Mouse (Mus musculus) forebrain, embryonic 12.5 days (tissue): ENCODE data around the gene St3gal5. TPM values are rescaled to one million over a fixed set of nuclear protein-coding genes. Genes with fewer than 3 reads are reported as not detected.

Experiments
- ATAC-seq: fragments of 200-750 bp; cut with Nextera tagmentation; 2 replicates; pipeline ENCODE4 v1.8.0; 2017; ENCODE audit warnings: moderate TSS enrichment; ENCODE audit not compliant: low FRiP score
- H3K27ac ChIP-seq: fragments of 300-500 bp; sonication (generic); 2 replicates; pipeline ENCODE4 v1.5.1; 2016; ENCODE audit warnings: mild to moderate bottlenecking
- H3K27me3 ChIP-seq: fragments of 300-500 bp; sonication (generic); 2 replicates; pipeline ENCODE4 v1.6.1; 2016; ENCODE audit warnings: mild to moderate bottlenecking
- H3K36me3 ChIP-seq: fragments of 300-500 bp; sonication (generic); replicated peaks from 2 replicates; pipeline ENCODE4 v1.6.1; 2016; ENCODE audit warnings: mild to moderate bottlenecking
- H3K4me1 ChIP-seq: fragments of 300-500 bp; sonication (generic); 2 replicates; pipeline ENCODE4 v1.6.1; 2016
- H3K4me2 ChIP-seq: fragments of 300-500 bp; sonication (generic); 2 replicates; pipeline ENCODE4 v1.6.1; 2016; ENCODE audit warnings: mild to moderate bottlenecking, moderate library complexity
- H3K4me3 ChIP-seq: fragments of 300-500 bp; sonication (generic); replicated peaks from 2 replicates; pipeline ENCODE4 v1.5.1; 2016; ENCODE audit warnings: mild to moderate bottlenecking
- H3K9ac ChIP-seq: fragments of 300-500 bp; sonication (generic); 2 replicates; pipeline ENCODE4 v1.6.1; 2016; ENCODE audit warnings: mild to moderate bottlenecking
- H3K9me3 ChIP-seq: fragments of 300-500 bp; sonication (generic); 2 replicates; pipeline ENCODE4 v1.6.1; 2016
- WGBS: fragments of 180-500 bp; shearing (Covaris S2); methylation state at CpG from one replicate; pipeline ENCODE4 v1.1.7; 2016; 5-methylcytosine and 5-hydroxymethylcytosine counted together
- polyA plus RNA-seq: library from polyadenylated mRNA; unstranded; fragments of >200 nt; fragmentation: Nextera tagmentation; extraction: Ambion mirVana; gene quantifications from 2 replicates; pipeline ENCODE4 v1.2.1, GENCODE M21; 2016

St3gal5 gene
- polyA plus RNA-seq, 1 experiment from 2014 or later = 37.1 TPM

DNA sequence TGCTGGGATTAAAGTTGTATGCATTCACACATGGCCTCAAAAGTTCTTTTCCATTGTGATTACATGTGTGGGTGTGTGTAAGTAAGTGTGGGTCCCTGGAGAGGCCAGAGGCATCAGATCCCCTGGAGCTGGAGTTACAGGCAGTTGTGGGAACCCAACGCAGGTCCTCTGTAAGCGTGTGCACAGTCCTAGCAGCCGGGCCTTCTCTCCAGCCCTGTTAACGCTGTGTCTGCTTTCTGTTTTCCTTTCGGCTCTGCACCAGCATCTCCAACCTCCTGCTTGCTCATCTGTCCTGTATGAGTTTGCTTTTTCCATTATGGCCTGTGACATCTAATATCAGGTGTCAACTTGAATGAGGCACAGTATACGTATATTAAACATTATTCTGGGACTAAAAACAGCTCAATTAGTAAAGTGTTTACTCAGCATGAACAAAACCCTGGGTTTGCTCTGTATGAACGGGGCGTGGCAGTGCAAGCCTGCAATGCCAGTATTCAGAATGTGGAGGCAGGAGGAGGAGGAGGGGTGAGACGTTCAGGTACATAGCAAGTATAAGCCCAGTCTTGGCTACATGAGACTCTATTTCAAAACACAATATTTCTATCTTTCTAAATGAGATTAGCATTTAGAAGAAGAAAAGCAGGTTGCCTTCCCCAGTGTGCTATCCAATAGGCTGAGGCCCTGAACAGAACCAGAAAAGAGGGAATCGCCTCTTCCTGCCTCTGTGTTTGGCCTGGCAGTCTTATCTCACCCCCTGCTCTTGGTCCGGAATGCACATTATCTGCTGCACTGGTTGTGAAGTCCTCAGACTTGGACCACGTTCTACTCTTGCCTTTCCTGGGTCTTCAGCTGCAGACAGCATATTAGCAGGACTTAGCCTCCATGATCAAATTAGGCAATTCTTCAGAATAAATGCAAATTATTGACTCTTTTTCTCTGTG, 82.4 kb downstream of the St3gal5 start:
- no peaks in the 10 kb centered on the region for H3K36me3 ChIP-seq
- no peak overlapping the region for H3K9ac ChIP-seq
- no peaks in the 10 kb centered on the region for H3K9me3 ChIP-seq
- H3K4me3 ChIP-seq = no peak overlapping the region
- ATAC-seq = no peak
- no peak overlapping the region for H3K27ac ChIP-seq
- H3K27me3 ChIP-seq = peaks cover 16% of the 10 kb centered on the region
- H3K4me2 ChIP-seq = no peak overlapping the region
- WGBS = 82% methylated on average over 12 of the region's 12 CpGs
- H3K4me1 ChIP-seq = peaks cover 9% of the 10 kb centered on the region; the same call in 1 of the 2 replicates

DNA sequence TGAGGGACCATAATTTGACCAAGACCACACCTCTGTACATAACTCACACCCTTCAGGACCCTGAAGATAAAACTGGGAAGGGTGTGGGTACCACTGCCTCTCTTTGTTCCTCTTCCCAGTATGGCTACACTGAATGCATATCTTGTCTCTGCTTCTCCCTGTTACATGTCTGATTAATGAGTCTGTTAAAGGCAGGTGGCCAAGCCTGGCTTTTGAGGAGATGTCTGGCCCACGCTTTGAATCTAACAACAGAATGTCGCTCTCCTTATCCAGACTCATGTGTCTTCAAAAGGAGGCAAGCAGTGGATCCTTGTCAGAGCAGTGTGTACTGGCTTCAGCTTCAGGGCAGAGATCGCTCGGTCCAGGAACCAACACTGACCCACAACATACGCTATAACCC, 87.2 kb downstream of the St3gal5 start:
- ATAC-seq = no peak
- Histone ChIP-seq H3K4me3 (no peak overlapping the region), H3K27ac (no peak overlapping the region), H3K4me1 (peaks cover 10% of the 10 kb centered on the region), H3K36me3 (no peaks in the 10 kb centered on the region), H3K9me3 (no peaks in the 10 kb centered on the region), H3K9ac (no peak overlapping the region), H3K27me3 (peaks cover 44% of the 10 kb centered on the region), H3K4me2 (no peak overlapping the region)
- 85% methylated on average over 5 of the region's 5 CpGs for WGBS

DNA sequence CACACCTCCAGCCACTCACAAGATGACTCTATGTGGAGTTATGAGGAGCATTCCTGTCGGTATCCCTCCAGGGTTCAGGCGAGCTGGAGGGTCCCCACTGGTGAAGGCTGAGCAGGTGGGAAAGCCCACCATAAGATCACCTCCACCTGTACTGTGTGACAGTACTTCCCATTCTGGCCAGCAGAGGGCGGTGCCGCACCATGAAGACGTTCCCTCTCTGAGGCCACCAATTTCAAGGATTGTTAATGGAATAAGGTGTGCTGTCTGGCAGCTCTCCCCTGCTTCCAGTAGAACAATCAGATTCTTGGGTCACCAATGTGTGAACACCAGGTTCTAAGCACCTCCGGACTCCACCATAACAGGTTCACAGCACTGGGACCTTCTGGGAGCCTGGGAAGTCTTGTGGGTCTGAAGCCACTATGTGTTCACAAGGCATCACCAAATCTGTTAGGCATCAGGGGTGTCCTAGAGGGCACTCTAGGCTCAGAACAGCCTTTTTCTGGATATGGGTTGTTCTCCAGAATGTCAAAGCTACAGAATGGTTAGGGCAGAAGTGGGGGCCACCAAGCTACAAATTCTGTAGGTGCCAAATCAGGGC, 88.6 kb downstream of the St3gal5 start:
- Histone ChIP-seq H3K4me2 (no peak overlapping the region), H3K27ac (no peak overlapping the region), H3K9ac (no peak overlapping the region), H3K4me1 (peaks cover 11% of the 10 kb centered on the region), H3K36me3 (no peaks in the 10 kb centered on the region), H3K9me3 (no peaks in the 10 kb centered on the region), H3K27me3 (peaks cover 54% of the 10 kb centered on the region), H3K4me3 (no peak overlapping the region)
- peak; percentile 80 for ATAC-seq
- 6% methylated on average over 6 of the region's 6 CpGs for WGBS

DNA sequence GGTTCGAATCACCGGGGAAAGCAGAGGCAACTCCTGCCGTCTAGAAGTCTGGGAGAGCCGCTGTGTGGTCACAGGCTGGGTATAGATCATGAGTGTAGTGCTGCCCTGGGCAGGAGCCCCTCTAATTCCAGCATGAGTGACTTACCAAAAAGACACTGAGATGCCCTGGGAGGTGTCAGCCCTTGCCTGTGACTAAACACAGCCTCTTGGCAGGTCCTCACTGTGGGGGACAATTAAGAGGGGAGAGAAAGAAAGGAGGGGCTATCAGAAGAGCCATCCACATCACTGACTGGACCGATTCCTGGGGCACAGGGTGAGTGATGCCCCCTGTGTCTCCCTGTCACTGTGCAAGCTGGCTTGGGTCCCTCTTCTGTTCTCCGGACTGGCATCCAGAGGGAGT, 89.4 kb downstream of the St3gal5 start:
- H3K4me1 ChIP-seq = peaks cover 11% of the 10 kb centered on the region
- no peak overlapping the region for H3K9ac ChIP-seq
- no peak for ATAC-seq
- H3K36me3 ChIP-seq = no peaks in the 10 kb centered on the region
- no peak overlapping the region for H3K27ac ChIP-seq
- H3K4me3 ChIP-seq = no peak overlapping the region
- H3K9me3 ChIP-seq = no peaks in the 10 kb centered on the region
- H3K27me3 ChIP-seq = peaks cover 59% of the 10 kb centered on the region
- 85% methylated on average over 6 of the region's 6 CpGs for WGBS
- no peak overlapping the region for H3K4me2 ChIP-seq

DNA sequence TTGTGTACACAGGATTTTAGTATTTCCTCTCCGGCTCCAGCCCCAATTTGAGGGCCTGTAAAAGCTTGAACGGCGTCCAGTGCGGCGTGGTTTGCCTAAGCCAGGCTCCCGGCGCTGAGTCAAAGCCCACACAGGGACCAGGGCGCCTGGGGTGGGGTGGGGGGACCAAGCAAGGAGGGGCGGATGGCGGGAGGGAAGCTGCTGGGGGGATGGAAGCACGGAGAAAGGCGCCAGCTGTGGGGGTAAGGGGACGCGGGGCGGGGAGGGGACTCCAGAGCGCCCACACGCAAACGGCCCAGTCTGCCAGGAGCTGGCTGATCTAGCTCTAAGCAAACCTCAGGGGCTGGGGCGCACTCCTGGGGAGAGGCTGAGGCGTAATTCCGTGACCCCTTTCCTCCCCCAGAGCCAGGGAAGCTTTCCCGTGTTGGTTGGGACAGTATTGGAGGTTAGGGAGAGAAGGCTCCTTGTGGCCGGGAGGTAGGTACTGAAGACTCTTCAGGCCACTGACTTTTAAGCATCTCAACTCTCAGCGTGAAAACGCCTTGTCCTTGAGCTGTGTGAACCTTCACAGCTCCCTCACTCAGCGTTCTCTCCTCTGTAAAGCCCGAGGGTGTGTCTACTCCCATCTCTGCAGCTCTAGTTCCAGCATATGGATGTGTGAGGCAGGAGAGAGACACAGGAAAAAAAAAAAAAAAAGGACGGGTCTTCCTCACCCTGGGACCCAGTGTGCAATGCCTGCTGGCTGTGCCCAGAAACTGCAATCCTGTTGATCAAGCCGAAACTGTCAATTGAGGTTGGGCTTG, 91.9 kb downstream of the St3gal5 start:
- Histone ChIP-seq H3K4me2 (peak overlapping the region; percentile 59), H3K4me3 (peak overlapping the region; percentile 26), H3K9me3 (no peaks in the 10 kb centered on the region), H3K9ac (peak overlapping the region; percentile 56), H3K36me3 (no peaks in the 10 kb centered on the region), H3K27ac (peak overlapping the region; percentile 47; the same call in 1 of the 2 replicates), H3K27me3 (peaks cover 58% of the 10 kb centered on the region), H3K4me1 (peaks cover 11% of the 10 kb centered on the region)
- ATAC-seq = peak; percentile 24; the same call in 1 of the 2 replicates
- 4% methylated on average over 28 of the region's 29 CpGs for WGBS

DNA sequence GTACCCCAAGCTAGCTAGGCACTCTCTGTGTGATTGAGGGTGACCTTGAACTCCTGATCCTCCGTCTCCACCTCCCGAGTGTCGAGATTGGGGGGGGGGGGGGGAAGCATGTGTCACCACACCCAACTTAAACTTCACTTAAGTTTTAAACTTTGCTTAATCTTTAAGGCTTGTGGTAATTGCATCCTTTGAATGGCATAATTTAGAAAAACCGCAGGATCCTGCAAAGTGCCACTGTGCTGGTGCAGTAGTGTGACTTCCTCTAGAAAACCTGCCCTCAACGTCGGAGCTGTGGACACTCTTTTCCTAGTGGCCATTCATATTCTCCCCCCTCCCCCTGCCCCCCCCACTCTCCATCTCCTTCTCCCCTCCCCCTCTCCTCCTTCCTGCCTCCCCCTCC, 92.7 kb downstream of the St3gal5 start:
- Histone ChIP-seq H3K4me2 (no peak overlapping the region), H3K9me3 (no peaks in the 10 kb centered on the region), H3K36me3 (no peaks in the 10 kb centered on the region), H3K4me3 (no peak overlapping the region), H3K27me3 (peaks cover 49% of the 10 kb centered on the region), H3K27ac (no peak overlapping the region), H3K4me1 (peaks cover 11% of the 10 kb centered on the region), H3K9ac (no peak overlapping the region)
- 37% methylated on average over 6 of the region's 6 CpGs for WGBS
- no peak for ATAC-seq

DNA sequence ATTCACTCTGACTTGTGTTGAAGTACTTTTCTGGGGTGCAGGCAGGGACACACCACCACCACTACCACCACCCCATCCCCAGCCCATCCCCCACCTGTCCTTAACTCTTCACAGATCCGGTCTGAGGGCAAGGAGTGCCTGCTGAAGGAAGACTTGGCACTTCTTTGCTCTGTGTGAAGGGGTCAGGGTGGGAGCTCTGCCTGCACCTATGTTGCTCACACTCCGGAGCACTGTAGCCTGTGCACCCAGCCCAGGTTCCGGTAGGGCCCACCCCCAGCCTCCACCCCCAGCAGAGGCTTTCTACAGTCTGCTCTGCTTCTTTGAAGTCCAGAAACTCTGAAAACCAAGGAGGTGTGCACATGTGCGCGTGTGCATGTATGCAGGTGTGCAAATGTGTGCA, 93.2 kb downstream of the St3gal5 start:
- Histone ChIP-seq H3K9ac (no peak overlapping the region), H3K4me1 (peaks cover 11% of the 10 kb centered on the region), H3K36me3 (no peaks in the 10 kb centered on the region), H3K4me3 (no peak overlapping the region), H3K27ac (no peak overlapping the region), H3K27me3 (peaks cover 48% of the 10 kb centered on the region), H3K9me3 (no peaks in the 10 kb centered on the region), H3K4me2 (no peak overlapping the region)
- ATAC-seq = no peak
- 66% methylated on average over 5 of the region's 5 CpGs for WGBS

DNA sequence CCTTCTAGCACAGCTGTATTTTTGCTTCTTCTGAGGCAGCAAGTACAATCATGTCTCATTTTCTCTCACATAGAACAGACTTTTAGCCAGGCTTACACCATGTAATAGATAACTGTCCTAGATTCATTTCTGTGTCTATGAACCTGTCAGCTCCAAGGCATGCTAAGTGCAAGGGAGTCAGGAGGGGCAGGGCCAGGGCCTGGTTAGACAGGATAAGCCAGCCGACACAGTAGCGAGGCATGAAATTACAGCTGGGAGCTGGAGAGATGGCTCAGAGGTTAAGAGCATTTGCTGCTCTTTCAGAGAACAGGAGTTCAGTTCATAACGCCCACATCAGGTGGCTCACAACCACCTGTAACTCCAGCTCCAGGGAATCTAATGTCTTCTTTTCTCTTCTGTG, 99.3 kb downstream of the St3gal5 start:
- Histone ChIP-seq H3K4me3 (no peak overlapping the region), H3K36me3 (no peaks in the 10 kb centered on the region), H3K9me3 (no peaks in the 10 kb centered on the region), H3K9ac (no peak overlapping the region), H3K4me1 (peaks cover 13% of the 10 kb centered on the region), H3K27ac (no peak overlapping the region), H3K4me2 (no peak overlapping the region), H3K27me3 (0 out of 2 replicates have a peak, but pooled peaks cover 3% of the 10 kb centered on the region)
- WGBS = 85% methylated on average over 3 of the region's 3 CpGs
- no peak for ATAC-seq

DNA sequence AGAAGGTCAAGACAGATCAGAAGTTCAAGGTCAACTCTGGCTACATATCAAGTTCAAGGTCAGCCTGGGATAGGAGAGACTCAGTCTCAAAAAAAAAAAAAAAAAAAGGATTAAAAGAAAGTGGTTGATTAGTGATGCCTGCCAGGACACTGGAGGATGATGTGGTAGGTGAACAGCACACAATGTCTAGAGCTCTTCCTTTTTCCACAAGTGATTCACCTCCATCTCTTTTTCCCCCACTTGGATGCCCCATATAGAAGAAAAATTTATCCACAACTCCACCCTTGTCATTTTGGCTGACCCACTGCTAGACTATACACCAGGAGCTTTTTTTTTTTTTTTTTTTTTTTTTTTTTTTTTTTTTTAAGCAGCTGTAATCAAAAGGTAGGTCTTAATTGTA, 100.1 kb downstream of the St3gal5 start:
- no peak overlapping the region for H3K4me2 ChIP-seq
- peaks cover 13% of the 10 kb centered on the region for H3K4me1 ChIP-seq
- no peaks in the 10 kb centered on the region for H3K36me3 ChIP-seq
- H3K27me3 ChIP-seq = 0 out of 2 replicates have a peak, but pooled peaks cover 3% of the 10 kb centered on the region
- ATAC-seq = no peak
- H3K4me3 ChIP-seq = no peak overlapping the region
- no peaks in the 10 kb centered on the region for H3K9me3 ChIP-seq
- H3K9ac ChIP-seq = no peak overlapping the region
- no peak overlapping the region for H3K27ac ChIP-seq

DNA sequence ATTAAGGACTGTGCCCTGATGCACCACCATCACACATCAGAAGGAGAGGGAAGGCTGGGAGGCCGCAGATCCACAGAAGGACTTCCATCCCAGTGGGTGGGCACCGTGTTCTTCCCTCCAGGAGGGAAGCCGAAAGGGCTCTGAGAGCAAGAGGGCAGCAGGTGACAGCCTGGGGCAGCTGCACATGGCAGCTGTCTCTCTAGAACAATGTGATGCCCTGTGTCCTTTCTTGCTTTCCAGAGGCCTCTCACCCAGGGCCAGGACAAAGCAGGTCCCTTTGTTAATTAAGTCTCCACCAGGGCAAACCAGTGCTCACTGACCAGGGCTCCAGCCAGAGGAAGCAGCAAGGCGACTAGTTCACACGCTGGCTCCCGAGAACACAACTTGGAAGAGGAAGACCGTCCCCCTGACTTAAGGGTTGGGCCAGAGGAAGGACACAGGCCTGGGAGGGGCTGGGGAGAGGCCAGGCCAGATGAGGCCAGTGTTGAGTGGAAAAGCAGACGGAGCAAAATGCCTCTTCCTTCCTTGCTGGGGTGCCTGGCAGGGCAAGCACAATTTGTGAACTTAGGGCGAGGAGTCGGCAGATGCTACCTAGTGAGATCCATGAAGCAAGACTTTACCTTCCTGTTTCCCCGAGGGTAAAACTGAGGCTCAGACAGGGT, 103.3 kb downstream of the St3gal5 start:
- Histone ChIP-seq H3K9me3 (no peaks in the 10 kb centered on the region), H3K9ac (no peak overlapping the region), H3K4me1 (peaks cover 13% of the 10 kb centered on the region), H3K4me3 (no peak overlapping the region), H3K27ac (no peak overlapping the region), H3K36me3 (no peaks in the 10 kb centered on the region), H3K4me2 (no peak overlapping the region), H3K27me3 (no peaks in the 10 kb centered on the region)
- WGBS = 46% methylated on average over 11 of the region's 11 CpGs
- no peak for ATAC-seq

DNA sequence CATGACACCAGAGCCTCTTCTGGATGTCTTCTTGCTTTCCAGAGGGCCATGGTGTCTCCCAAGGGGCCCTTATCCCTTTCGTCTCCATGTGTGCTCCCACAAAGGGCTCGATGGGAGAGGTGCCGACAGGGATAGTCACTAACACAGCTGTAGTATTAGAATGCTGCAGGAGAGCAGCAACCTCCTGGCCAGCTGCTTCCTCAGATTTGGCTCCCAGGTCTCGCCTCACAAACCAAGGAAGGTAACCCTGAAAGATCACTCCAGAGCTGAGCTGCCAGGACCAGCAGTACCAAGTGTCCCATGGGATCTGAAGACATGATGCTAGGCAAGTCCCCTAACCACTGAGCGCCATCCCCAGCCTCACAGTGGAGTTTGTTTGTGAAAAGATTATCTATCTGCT, 105.3 kb downstream of the St3gal5 start:
- H3K27me3 ChIP-seq = no peaks in the 10 kb centered on the region
- no peak for ATAC-seq
- 86% methylated on average over 5 of the region's 5 CpGs for WGBS

DNA sequence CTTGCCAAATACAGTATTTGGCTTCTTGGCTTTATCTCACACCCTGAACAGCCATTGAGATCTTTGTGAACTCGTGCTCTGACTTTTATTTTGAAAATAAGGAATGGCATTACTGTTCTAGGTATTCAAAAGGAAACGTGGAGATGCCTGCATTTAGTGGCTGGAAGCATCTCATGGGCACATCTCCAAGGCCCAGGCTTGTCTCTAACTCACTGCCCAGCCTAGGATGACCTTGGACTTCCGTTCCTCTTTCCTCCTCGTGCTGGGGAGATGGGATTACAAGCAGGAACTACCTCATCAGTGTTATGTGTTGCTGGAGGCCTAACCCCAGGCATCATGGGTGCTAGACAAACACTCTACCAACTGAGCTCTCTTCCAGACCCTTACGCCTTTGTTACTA, 105.9 kb downstream of the St3gal5 start:
- peaks cover 10% of the 10 kb centered on the region for H3K36me3 ChIP-seq
- H3K4me2 ChIP-seq = no peak overlapping the region
- H3K4me1 ChIP-seq = peaks cover 16% of the 10 kb centered on the region
- no peaks in the 10 kb centered on the region for H3K27me3 ChIP-seq
- no peak overlapping the region for H3K9ac ChIP-seq
- ATAC-seq = no peak
- no peak overlapping the region for H3K27ac ChIP-seq
- no peak overlapping the region for H3K4me3 ChIP-seq
- no peaks in the 10 kb centered on the region for H3K9me3 ChIP-seq
- 82% methylated on average over 5 of the region's 5 CpGs for WGBS

More for the DNA sequence above, 105.3 kb downstream of the St3gal5 start:
- H3K4me3 ChIP-seq = no peak overlapping the region
- peaks cover 10% of the 10 kb centered on the region for H3K36me3 ChIP-seq
- H3K27ac ChIP-seq = no peak overlapping the region
- H3K9me3 ChIP-seq = no peaks in the 10 kb centered on the region
- no peak overlapping the region for H3K4me2 ChIP-seq
- H3K4me1 ChIP-seq = peaks cover 13% of the 10 kb centered on the region
- H3K9ac ChIP-seq = no peak overlapping the region
